Mouse (Mus musculus): Measurements from ENCODE around the gene Gabrb3. TPM values are rescaled to one million over a fixed set of nuclear protein-coding genes. Genes with fewer than 3 reads are reported as not detected.
"Not testable (repeated sequence)": the region's sequence is repeated elsewhere in the genome, so short reads cannot be mapped to it uniquely, and the experiment has no call there.

Gene Gabrb3
- polyA plus RNA-seq, 1 experiment from 2014 or later: 58.9 TPM

DNA sequence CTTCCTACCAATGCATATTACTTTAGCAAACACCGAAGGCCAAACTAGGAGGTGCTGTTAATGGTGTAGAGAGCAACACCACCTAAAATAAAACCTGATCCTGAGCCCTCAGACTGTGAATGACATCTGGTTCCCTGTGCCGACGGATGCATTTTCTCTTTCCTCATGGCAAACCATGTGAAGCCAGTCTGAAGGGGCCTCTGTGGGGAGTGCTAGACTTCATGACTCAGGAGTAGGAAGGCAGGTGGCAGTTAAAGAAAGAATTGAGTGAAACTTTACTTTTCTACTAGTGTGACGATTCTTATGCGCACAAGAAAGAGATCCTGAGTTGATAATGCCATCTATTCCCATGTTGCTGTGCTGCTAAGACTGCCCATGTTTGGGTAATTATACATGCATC, 341.0 kb downstream of the Gabrb3 start:
- H3K36me3 ChIP-seq: no peaks in the 10 kb centered on the region
- H3K27me3 ChIP-seq: no peaks in the 10 kb centered on the region
- H3K4me1 ChIP-seq (replicated peaks): no peaks in the 10 kb centered on the region
- no peak overlapping the region for H3K4me3 ChIP-seq
- H3K4me2 ChIP-seq: no peak overlapping the region
- 88% methylated on average over 5 of the region's 5 CpGs for WGBS
- no peak overlapping the region for H3K9ac ChIP-seq
- no peak for ATAC-seq (ENCODE audit: low FRiP score, low read depth)
- no peaks in the 10 kb centered on the region for H3K9me3 ChIP-seq
- no peak overlapping the region for H3K27ac ChIP-seq (replicated peaks)

DNA sequence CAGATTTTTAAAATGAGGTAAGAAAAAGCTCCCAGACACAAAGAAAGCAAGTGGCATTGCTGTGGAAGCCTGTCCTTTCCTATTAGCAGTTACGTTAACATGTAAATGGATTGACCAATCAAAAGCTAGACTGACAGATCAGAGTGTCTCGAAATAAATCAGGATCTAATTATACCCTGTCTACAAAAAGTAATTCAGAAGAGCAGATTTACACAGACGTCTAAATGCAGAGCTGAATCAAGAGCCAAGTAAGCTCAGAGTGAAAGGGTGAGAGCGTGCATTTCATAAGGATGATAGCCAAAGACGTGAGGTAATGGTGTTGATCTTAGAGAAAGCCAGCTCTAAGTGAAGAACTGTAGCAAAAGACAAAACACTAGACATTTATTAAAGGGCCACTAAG, 359.3 kb downstream of the Gabrb3 start:
- H3K27me3 ChIP-seq: no peaks in the 10 kb centered on the region
- 64% methylated on average over 5 of the region's 5 CpGs for WGBS

DNA sequence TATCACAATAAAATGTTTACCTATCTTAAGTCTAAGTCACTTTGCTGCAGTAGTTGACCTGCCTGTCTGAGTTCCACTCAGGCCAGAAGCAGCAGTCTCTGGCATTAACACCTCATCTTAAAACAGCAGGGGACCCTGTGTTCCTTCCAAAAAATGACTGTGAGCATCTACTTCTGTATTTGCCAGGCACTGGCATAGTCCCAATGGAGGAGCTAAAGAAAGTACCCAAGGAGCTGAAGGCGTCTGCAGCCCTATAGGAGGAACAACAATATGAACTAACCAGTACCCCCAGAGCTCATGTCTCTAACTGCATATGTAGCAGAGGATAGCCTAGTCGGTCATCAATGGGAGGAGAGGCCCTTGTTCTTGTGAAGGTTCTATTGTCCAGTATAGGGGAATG, 366.6 kb downstream of the Gabrb3 start:
- WGBS: 68% methylated on average over 2 of the region's 2 CpGs
- not testable (repeated sequence) for ATAC-seq (ENCODE audit: low FRiP score, low read depth); H3K27ac ChIP-seq (replicated peaks)

More for the DNA sequence above, 359.3 kb downstream of the Gabrb3 start:
- H3K4me3 ChIP-seq: no peak overlapping the region
- no peaks in the 10 kb centered on the region for H3K9me3 ChIP-seq
- no peak overlapping the region for H3K9ac ChIP-seq
- no peaks in the 10 kb centered on the region for H3K4me1 ChIP-seq (replicated peaks)
- H3K27ac ChIP-seq (replicated peaks): no peak overlapping the region
- ATAC-seq (ENCODE audit: low FRiP score, low read depth): no peak
- no peak overlapping the region for H3K4me2 ChIP-seq
- H3K36me3 ChIP-seq: no peaks in the 10 kb centered on the region

GRCm38 (mm10) chr7:57787520-57787919, 368.0 kb downstream of the Gabrb3 start:
- Histone ChIP-seq H3K9me3 (no peaks in the 10 kb centered on the region), H3K36me3 (0 out of 2 replicates have a peak, but pooled peaks cover 3% of the 10 kb centered on the region), H3K27ac (replicated peaks) (no peak overlapping the region), H3K4me1 (replicated peaks) (no peaks in the 10 kb centered on the region), H3K9ac (no peak overlapping the region), H3K27me3 (no peaks in the 10 kb centered on the region), H3K4me2 (no peak overlapping the region), H3K4me3 (no peak overlapping the region)
- no peak for ATAC-seq (ENCODE audit: low FRiP score, low read depth)
- WGBS: 76% methylated on average over 2 of the region's 2 CpGs

More for the DNA sequence above, 366.6 kb downstream of the Gabrb3 start:
- not testable (repeated sequence) for H3K4me3 ChIP-seq; H3K9ac ChIP-seq; H3K9me3 ChIP-seq; H3K36me3 ChIP-seq; H3K4me1 ChIP-seq (replicated peaks); H3K27me3 ChIP-seq; H3K4me2 ChIP-seq

DNA sequence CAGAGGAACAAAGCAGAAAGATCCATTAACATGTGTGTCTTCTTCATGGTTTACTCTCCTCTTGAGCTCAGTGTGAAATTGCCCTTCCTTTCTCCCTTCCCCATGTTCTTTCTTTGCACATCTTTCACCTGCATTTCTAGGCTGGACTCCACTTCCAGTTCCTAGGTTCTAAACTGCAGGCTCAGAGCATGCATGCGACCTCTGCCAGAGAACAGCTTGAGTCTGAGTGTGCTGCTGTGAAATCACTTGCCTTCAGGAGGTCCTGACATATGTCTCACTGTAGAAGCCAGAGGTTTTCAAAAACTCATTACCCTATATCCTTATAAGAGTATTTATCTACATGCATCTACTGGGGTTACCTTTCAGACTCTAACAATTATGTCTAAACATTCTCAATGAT, 383.8 kb downstream of the Gabrb3 start:
- Histone ChIP-seq H3K9ac (no peak overlapping the region), H3K27me3 (no peaks in the 10 kb centered on the region), H3K27ac (replicated peaks) (no peak overlapping the region), H3K9me3 (no peaks in the 10 kb centered on the region), H3K36me3 (0 out of 2 replicates have a peak, but pooled peaks cover 4% of the 10 kb centered on the region), H3K4me2 (no peak overlapping the region), H3K4me3 (no peak overlapping the region), H3K4me1 (replicated peaks) (no peaks in the 10 kb centered on the region)
- 75% methylated on average over 1 of the region's 1 CpGs for WGBS
- ATAC-seq (ENCODE audit: low FRiP score, low read depth): no peak

- Histone ChIP-seq H3K4me1 (replicated peaks) (no peaks in the 10 kb centered on the region), H3K4me3 (no peak overlapping the region), H3K36me3 (peaks cover 12% of the 10 kb centered on the region), H3K27ac (replicated peaks) (no peak overlapping the region), H3K9me3 (no peaks in the 10 kb centered on the region), H3K4me2 (no peak overlapping the region), H3K9ac (no peak overlapping the region), H3K27me3 (no peaks in the 10 kb centered on the region)
- ATAC-seq (ENCODE audit: low FRiP score, low read depth): no peak
- WGBS: 12% methylated on average over 1 of the region's 1 CpGs
Measured at GRCm38 (mm10) chr7:57813716-57814115, 394.2 kb downstream of the Gabrb3 start.

GRCm38 (mm10) chr7:57842383-57842896, 422.9 kb downstream of the Gabrb3 start:
- H3K4me2 ChIP-seq: no peak overlapping the region
- WGBS: 39% methylated on average over 1 of the region's 1 CpGs
- no peak for ATAC-seq (ENCODE audit: low FRiP score, low read depth)

GRCm38 (mm10) chr7:57867951-57868350, 448.5 kb downstream of the Gabrb3 start:
- H3K27ac ChIP-seq (replicated peaks): no peak overlapping the region

More at GRCm38 (mm10) chr7:57842383-57842896, 422.9 kb downstream of the Gabrb3 start:
- Histone ChIP-seq H3K27ac (replicated peaks) (no peak overlapping the region), H3K4me3 (no peak overlapping the region), H3K9me3 (no peaks in the 10 kb centered on the region), H3K36me3 (no peaks in the 10 kb centered on the region), H3K27me3 (no peaks in the 10 kb centered on the region), H3K9ac (no peak overlapping the region), H3K4me1 (replicated peaks) (no peaks in the 10 kb centered on the region)

More at GRCm38 (mm10) chr7:57867951-57868350, 448.5 kb downstream of the Gabrb3 start:
- no peaks in the 10 kb centered on the region for H3K9me3 ChIP-seq
- no peak overlapping the region for H3K4me2 ChIP-seq
- H3K4me1 ChIP-seq (replicated peaks): no peaks in the 10 kb centered on the region
- no peak for ATAC-seq (ENCODE audit: low FRiP score, low read depth)
- H3K36me3 ChIP-seq: no peaks in the 10 kb centered on the region
- WGBS: 43% methylated on average over 2 of the region's 2 CpGs
- H3K4me3 ChIP-seq: no peak overlapping the region
- H3K9ac ChIP-seq: no peak overlapping the region
- H3K27me3 ChIP-seq: no peaks in the 10 kb centered on the region

Small RNA genes lying within 50 kb of the gene (microRNA-seq; reads per million reads assigned to microRNA genes)
- not detected for gene Mir6389

Other genes starting within 250 kb of the Gabrb3 start
- 7.5 and 8.5 TPM in 2 replicates for gene Gabrg3, start 32.5 kb upstream of the Gabrb3 start, polyA plus RNA-seq (2015; fragmentation: Nextera tagmentation; extraction: Ambion mirVana)
- gene Gabra5, start 90.4 kb downstream of the Gabrb3 start, polyA plus RNA-seq (2015; fragmentation: Nextera tagmentation; extraction: Ambion mirVana): 49.4 and 51.4 TPM in 2 replicates